Mouse (Mus musculus) G1E (cell line): ENCODE measurements around the gene Patj.

Experiments
- POLR2AphosphoS5 ChIP-seq: IDR thresholded peaks from 2 replicates; pipeline ENCODE4 v1.6.1; 2012; ENCODE audit warnings: low read depth, low read length, inconsistent platforms; ENCODE audit not compliant: insufficient replicate concordance
- TAL1 ChIP-seq: conservative IDR thresholded peaks from 2 replicates; pipeline ENCODE4 v1.6.1; 2012; ENCODE audit warnings: low read depth, low read length, inconsistent platforms, mixed read lengths

DNA sequence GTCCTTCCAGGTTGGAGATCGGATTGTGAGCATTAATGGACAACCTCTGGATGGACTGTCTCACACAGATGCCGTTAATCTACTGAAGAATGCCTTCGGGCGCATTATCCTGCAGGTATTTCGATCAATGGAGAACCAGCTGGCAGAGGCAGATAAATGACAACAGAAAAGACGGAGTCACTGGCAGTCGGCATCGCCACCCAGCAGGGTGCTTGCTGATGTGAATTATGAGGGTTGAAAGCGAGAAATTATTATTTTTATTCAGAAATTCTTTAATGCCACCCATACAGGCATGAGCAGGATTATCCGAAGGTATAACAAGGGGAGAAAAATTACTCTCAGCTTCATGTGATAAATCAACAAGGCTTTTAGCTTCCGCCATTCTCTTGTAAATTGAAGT lies 292.5 kb downstream of the Patj start:
- TF ChIP-seq TAL1 (no peak), POLR2AphosphoS5 (no peak)
